Mouse (Mus musculus) G1E-ER4 (cell line): ENCODE results near the gene Olfr247. TPM values are rescaled to one million over a fixed set of nuclear protein-coding genes. Genes with fewer than 3 reads are reported as not detected.
"Not testable (repeated sequence)": the region's sequence is repeated elsewhere in the genome, so short reads cannot be mapped to it uniquely, and the experiment has no call there.

Experiments used
- GATA1 ChIP-seq: IDR thresholded peaks from one replicate; pipeline ENCODE4 v1.8.0; 2012; ENCODE audit warnings: low read length, inconsistent platforms
- polyA plus RNA-seq: library from polyadenylated mRNA; stranded (reverse); fragments of >175 nt; gene quantifications from 2 replicates; pipeline ENCODE4 v1.2.3, GENCODE M21; 2012

Gene Olfr247
- not detected in 2 replicates for polyA plus RNA-seq

- TF ChIP-seq GATA1 = not testable (repeated sequence)
These were observed at the start of gene Olfr247 for GRCm38 (mm10) chr10:129976040-129976439. Gene Olfr247 (minus strand): TSS chr10:129976140.

GRCm38 (mm10) chr10:130012321-130012720 lies 36.4 kb upstream of the Olfr247 start, which contains the start of gene Olfr820:
Gene Olfr820 (plus strand): TSS chr10:130012621.
- TF ChIP-seq GATA1 = no peak

GRCm38 (mm10) chr10:129984962-129985361 lies 9.0 kb upstream of the Olfr247 start, which contains the start of gene Gm10310:
Gene Gm10310 (minus strand): TSS chr10:129985062.
- not testable (repeated sequence) for TF ChIP-seq GATA1

- TF ChIP-seq GATA1 = not testable (repeated sequence)
These were observed 8.8 kb downstream of the Olfr247 start, which contains the start of gene Olfr819 for GRCm38 (mm10) chr10:129967166-129967565. Gene Olfr819 (minus strand): TSS chr10:129967266.

GRCm38 (mm10) chr10:129949000-129949399 lies 26.9 kb downstream of the Olfr247 start, which contains the start of gene Olfr818:
Gene Olfr818 (minus strand): TSS chr10:129949100.
- TF ChIP-seq GATA1 = no peak

Other genes starting within 250 kb of the Olfr247 start
- not detected in 2 replicates for gene Olfr805, start 246.8 kb downstream of the Olfr247 start, polyA plus RNA-seq
- not detected in 2 replicates for gene Olfr806, start 234.2 kb downstream of the Olfr247 start, polyA plus RNA-seq
- not detected in 2 replicates for gene Olfr807, start 218.3 kb downstream of the Olfr247 start, polyA plus RNA-seq
- not detected in 2 replicates for gene Olfr808, start 210.7 kb downstream of the Olfr247 start, polyA plus RNA-seq
- not detected in 2 replicates for gene Olfr809, start 201.5 kb downstream of the Olfr247 start, polyA plus RNA-seq
- gene Olfr810, start 181.2 kb downstream of the Olfr247 start, polyA plus RNA-seq = not detected in 2 replicates
- gene Olfr811, start 171.7 kb downstream of the Olfr247 start, polyA plus RNA-seq = not detected in 2 replicates
- gene Olfr812, start 130.0 kb downstream of the Olfr247 start, polyA plus RNA-seq = not detected in 2 replicates
- not detected in 2 replicates for gene Olfr813, start 120.8 kb downstream of the Olfr247 start, polyA plus RNA-seq
- not detected in 2 replicates for gene Olfr814, start 96.3 kb downstream of the Olfr247 start, polyA plus RNA-seq
- not detected in 2 replicates for gene Olfr815, start 70.3 kb downstream of the Olfr247 start, polyA plus RNA-seq
- gene Olfr816, start 60.5 kb downstream of the Olfr247 start, polyA plus RNA-seq = not detected in 2 replicates
- not detected in 2 replicates for gene Olfr818, start 27.0 kb downstream of the Olfr247 start, polyA plus RNA-seq
- gene Olfr819, start 8.9 kb downstream of the Olfr247 start, polyA plus RNA-seq = not detected in 2 replicates
- not detected in 2 replicates for gene Gm10310, start 8.9 kb upstream of the Olfr247 start, polyA plus RNA-seq
- gene Olfr820, start 36.5 kb upstream of the Olfr247 start, polyA plus RNA-seq = not detected in 2 replicates
- not detected in 2 replicates for gene Olfr821, start 54.2 kb upstream of the Olfr247 start, polyA plus RNA-seq
- gene Olfr822, start 95.1 kb upstream of the Olfr247 start, polyA plus RNA-seq = not detected in 2 replicates
- gene Olfr823, start 139.2 kb upstream of the Olfr247 start, polyA plus RNA-seq = not detected in 2 replicates
- not detected in 2 replicates for gene Olfr824, start 153.9 kb upstream of the Olfr247 start, polyA plus RNA-seq
- gene Olfr825, start 190.6 kb upstream of the Olfr247 start, polyA plus RNA-seq = not detected in 2 replicates
- gene Olfr826, start 208.0 kb upstream of the Olfr247 start, polyA plus RNA-seq = not detected in 2 replicates
- not detected in 2 replicates for gene Olfr827, start 238.3 kb upstream of the Olfr247 start, polyA plus RNA-seq